Mouse (Mus musculus): ENCODE results near the gene Npas2. TPM values are rescaled to one million over a fixed set of nuclear protein-coding genes. Genes with fewer than 3 reads are reported as not detected.

Gene Npas2
- polyA plus RNA-seq, 1 experiment = 21.1 TPM

DNA sequence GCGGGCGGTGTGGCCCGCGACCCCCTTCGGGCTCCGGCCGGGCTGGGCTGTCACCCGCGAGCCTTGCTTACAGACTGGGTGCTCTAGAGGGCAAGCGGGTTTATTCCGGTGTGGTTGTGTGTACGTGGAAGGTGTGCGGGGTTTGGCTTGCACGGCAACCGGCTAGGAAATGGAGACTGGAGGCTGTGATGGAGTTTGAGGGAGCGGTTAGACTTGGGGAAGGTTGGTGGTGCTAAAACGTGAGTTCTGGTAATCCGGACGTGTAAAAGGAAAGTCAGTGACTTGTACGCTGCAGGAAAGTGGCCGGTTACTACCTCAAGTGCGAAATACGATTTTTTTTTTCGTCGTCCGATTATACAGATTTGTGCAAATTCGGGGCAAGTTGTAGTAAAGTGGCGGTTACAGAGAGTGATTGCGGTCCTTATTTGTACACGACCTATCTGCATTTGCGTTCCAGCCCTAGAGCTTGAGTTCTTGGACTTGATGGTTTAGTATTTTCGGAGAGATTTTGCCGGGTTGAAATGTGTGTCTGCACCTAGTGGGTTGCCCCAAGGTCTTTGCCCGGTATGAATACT lies 174.8 kb downstream of the Npas2 start:
- DNase-seq (ENCODE audit: extremely low spot score in 1 of 2, low spot score in 1 of 2) = peak in 1 of 2 experiments; percentile 27

DNA sequence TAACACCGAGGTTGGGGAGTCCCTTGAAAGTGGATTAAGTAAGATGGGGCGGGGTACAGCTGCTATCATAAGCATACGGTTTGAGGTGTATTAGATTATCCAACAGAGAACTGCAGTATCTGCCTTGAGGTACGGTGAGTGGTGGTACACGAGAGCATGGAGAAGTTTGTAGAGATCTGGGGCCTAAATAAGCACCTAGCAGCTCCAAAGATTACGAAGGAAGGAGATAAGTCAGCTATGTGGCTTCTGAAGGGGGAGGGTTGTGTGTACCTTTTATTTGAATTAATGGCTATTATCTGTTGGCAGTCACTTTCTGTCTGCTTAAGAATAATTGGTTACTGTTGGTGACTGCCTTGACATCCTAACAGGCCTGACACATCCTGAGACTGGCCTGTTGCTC lies 176.9 kb downstream of the Npas2 start:
- DNase-seq (ENCODE audit: extremely low spot score in 1 of 2, low spot score in 1 of 2) = no peak

DNA sequence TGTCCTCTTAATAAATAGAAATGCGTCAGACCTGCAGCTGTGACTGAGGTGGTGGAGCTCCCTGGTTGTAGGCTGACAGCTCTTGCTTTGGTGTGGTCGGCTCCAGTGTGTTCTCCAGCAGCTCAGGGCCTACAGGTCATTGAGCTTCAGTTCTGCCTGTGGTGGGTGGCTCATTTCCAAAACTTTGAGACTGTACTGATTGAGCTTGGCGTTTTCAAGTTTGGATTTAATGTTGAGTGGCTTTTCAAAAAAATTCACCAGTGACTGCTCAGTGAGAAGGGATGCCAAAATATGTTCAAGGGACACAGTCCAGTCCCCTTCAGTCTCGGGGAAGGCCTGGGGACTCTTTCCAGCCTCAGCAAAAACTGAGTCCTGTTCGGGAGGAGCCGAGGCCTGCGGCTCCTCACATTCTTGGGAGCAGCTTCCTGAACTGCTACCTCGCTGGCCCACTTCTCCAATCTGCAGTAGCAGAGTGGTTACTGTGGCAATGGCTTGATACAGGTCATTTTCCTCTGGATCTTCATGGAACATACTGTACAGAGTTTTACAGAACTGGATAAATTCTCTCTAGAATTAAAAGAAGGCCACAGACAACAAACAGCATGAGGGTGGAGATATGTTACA lies 178.8 kb downstream of the Npas2 start:
- DNase-seq (ENCODE audit: extremely low spot score in 1 of 2, low spot score in 1 of 2) = no peak

DNA sequence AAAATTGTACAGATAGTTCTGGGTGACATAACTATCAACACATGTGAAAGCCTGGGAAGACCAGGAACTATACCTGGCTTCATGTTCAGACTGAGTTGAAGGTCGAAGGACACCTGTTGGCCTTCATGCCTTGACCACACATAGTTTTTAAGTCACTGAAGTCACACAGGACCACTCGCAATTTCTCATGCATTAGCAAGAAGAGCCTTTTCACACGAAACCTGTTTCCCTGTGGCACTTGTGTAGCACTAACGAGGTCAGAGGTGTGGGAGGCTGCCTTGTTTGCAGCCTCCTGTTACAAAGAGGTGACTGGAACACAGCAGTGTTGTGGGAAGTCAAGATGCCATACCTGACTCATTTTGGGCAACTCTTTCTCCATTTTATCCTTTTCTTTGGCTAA lies 179.8 kb downstream of the Npas2 start:
- DNase-seq (ENCODE audit: extremely low spot score in 1 of 2, low spot score in 1 of 2) = no peak

DNA sequence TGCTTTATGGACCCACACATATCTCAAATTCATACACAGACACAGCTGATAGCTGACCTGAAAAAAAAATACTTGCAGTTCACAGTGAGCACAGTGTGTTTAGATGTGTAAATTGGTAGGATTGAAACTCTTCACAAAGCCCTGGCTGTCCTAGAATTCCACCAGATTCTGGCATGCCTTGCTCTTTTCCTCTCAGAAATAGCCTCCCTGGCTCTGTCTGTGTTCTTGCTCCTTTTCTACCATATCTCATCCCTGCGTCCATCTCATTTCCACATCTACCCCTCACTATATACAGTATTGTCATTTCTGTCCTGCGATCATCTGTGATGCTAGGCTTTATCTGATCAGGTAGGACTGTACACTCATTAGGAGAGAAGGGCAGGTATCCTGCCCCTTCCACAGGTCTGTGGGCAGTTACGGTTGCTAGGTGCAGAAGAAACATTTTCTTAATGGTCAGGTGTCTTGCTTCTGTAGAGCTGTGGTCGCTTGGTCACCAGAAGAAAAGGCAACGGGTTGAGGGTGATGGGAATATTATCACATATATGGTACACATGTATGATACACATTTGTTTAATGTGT lies 180.8 kb downstream of the Npas2 start:
- DNase-seq (ENCODE audit: extremely low spot score in 1 of 2, low spot score in 1 of 2) = no peak

DNA sequence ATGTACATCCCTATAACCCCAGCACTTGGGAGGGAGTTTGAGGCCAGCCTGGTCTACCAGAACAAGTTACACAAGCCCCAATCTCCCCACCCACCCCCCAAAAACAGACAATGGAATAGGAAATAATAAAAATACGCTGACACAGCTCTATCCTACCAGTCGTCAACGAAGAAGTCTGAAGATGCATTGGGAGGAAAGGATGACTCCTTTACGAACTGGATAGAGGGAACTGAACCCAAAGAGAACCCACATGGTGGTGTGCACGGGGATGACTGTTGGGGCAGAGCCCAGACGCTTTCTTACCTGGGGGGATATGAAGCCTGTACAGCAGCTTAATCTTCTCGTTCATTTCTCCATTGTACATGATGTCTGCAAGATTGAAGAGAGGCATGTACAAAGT lies 182.6 kb downstream of the Npas2 start:
- DNase-seq (ENCODE audit: extremely low spot score in 1 of 2, low spot score in 1 of 2) = no peak

DNA sequence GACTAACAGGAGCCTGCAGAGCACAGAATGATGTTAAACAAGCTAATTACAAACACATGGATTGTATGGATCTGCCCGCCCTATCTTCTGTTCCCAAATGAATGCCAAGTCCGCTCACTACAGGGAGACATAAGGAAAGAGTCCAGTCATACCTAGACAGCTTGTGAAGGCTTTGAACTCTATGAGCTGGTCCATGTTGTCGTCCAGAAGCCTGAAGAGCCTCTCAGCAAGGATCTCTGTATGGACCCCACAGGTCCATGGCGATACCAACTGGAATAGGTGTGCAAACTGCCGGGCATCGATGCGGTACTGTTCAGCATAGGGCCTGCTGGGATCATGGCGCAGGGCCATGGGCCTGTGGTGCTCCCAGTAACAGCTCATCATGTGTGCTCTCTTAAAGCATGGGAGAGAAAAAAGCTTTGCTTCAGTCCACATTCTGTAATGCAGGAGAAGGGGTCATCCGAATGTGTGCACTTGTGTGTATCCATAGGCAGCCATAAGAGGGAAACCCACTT lies 183.3 kb downstream of the Npas2 start:
- no peak for DNase-seq (ENCODE audit: extremely low spot score in 1 of 2, low spot score in 1 of 2)

DNA sequence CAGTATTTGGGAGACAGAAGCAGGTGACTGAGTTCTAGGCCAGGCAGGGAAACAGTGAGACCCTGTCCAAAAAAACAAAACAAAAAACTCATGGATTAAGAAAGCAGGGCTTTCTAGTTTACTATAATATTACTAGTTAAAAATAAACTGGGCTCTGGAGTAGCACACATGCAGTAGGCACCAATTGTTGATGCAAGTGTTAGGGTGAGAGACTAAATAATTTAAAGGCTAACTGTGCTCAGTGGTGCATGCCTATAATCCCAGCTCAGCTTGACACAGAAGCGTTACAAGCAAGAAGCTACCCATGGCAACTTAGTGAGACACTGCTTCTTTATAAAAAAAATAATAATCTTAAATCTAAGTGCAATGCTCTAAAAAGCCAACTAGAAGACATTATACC lies 185.0 kb downstream of the Npas2 start:
- no peak for DNase-seq (ENCODE audit: extremely low spot score in 1 of 2, low spot score in 1 of 2)

DNA sequence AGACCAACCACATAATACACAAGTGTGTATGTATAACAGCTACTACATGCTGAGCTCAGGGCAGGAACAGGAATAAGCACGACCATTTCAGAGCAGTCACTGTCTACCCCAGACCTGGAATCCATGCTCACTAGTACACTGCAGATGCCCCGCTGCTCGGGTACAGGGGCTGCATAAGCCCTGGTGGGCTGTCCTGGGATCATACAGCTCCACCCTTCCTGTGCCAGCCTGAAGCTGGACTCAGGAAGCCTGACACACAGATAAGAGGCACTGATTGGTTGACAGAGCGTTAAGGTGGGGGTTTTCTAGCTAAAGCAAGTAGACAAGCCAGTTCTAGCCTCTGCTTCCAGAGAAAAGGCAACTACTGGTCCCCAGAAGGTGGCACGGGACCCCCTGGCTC lies 185.5 kb downstream of the Npas2 start:
- no peak for DNase-seq (ENCODE audit: extremely low spot score in 1 of 2, low spot score in 1 of 2)

DNA sequence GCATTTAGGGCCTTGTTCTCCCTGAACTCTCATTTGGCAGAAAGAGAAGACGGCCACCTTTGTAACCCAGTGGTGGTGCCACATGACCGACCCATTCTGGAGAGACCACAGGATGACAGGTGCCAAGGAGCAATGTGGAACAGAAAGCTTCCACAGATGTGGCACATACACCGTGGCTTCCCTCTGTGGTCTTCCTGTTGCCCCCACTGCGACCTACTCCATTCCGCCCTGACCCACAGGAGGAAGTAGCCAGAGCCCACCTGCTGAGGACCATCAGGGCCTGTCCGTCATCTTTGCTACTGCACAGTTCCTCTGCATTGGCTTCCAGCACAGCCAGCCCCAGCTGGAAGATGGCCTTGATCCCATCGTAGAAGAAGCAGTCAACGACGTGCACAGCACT lies 187.5 kb downstream of the Npas2 start:
- no peak for DNase-seq (ENCODE audit: extremely low spot score in 1 of 2, low spot score in 1 of 2)

DNA sequence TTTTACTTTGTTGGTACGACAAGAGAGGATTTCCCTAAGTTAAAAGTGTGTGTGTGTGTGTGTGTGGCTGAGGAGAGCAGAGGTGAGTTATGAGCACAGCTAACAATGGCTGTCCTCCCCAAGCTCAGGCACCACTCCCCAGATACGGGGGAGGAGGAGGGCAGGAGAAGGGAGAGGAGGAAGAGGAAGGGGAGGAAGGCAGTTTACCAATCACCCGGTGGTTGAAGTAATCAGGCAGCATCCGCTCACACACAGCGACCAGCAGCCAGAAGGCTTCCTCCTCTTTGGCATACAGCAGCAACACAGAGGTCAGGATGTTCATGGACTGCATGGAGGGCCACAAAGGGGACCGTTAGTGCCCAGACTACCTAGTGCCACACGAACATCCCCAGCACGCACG lies 191.4 kb downstream of the Npas2 start:
- no peak for DNase-seq (ENCODE audit: extremely low spot score in 1 of 2, low spot score in 1 of 2)

DNA sequence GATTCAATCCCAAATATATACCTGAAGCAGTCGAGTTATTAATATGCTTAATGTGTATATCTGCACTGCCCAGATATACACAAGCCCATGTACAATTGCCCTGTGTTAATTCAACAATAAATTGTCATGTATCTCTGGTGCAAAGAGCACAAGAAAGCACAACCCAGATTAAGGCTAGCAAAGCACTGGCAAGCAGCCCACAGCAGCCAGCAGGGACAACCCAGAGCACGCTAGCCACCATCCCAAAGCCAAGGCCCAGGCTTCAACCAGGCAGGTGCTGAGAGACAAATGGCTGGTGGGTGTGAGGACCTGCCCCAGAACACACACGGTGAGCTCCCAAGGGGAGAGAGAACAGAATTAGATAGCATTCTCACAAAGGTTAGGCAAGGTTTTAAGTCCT lies 192.9 kb downstream of the Npas2 start:
- DNase-seq (ENCODE audit: extremely low spot score in 1 of 2, low spot score in 1 of 2) = no peak

DNA sequence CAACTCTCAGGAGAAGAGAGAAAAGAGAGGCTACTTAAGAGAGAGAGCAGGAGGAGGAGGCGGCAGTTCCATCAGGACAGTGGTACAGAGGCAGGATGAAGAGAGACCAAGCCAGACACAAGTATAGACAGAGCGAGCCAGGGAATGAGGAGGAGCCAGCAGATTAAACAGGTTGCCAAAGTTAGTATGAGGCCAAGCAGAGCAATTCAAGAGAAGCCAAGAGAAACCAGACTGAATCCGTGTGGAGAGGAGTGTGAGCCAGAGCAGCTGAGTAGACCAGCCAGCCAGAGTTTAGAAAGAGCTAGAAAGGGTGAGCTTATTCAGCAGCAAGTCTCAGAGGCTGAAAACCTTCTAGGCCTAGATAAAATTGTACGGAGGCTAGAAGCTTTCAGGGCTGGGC lies 194.0 kb downstream of the Npas2 start:
- DNase-seq (ENCODE audit: extremely low spot score in 1 of 2, low spot score in 1 of 2) = no peak

DNA sequence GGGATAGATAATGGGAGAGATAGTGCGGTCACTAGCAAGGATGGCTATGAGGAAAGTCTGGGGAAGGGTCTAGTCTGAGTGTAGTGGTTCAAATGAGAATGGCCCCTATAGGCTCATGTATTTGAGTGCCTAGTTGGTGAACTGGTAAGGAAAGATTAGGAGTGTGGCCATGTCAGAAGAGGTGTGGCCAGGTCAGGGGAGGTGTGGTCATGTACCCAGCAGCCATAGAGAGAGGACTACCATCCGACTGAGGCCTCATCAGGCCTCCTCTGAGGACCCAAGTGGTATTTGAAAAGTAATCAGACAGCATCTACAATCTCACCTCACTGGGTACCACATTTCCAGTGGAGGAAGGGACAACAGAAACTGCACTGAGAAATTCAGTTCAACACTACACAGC lies 194.6 kb downstream of the Npas2 start:
- no peak for DNase-seq (ENCODE audit: extremely low spot score in 1 of 2, low spot score in 1 of 2)

DNA sequence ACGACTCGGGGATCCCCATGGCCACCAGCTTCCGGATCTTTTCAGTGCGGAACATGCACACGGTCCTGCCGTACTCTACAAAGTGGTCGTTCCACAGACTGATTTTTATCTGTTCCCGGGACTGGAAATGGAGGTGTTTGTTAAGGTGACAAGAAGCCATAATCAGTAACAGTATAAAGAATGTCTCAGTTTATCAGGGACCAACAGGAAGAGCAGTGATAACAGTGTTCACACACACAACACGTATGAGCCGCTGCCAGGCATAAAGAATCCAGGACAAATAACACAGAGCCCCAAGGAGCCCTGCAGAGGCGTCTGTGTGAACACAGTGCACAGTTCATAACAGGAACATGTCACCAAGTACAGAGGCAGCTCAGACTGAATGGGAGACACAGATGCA lies 195.8 kb downstream of the Npas2 start:
- no peak for DNase-seq (ENCODE audit: extremely low spot score in 1 of 2, low spot score in 1 of 2)

DNA sequence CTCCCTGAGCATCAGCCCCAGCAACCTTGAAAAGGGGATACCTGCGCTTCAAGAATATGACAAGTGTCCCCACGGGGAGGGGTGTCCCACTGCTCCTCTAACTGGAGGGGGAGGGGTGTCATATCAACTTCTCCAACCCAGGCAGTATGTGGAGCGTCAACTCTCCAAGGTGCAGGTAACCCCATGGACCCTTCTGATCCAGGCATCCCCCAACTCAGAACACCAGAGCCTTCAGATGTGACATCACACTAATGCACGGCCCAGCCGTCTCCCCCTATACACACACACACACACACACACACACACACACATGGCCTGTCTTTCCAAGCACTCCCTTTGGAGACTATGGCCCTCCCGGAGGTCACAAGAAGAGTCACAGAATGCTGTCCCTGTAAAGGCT lies 198.1 kb downstream of the Npas2 start:
- no peak for DNase-seq (ENCODE audit: extremely low spot score in 1 of 2, low spot score in 1 of 2)

DNA sequence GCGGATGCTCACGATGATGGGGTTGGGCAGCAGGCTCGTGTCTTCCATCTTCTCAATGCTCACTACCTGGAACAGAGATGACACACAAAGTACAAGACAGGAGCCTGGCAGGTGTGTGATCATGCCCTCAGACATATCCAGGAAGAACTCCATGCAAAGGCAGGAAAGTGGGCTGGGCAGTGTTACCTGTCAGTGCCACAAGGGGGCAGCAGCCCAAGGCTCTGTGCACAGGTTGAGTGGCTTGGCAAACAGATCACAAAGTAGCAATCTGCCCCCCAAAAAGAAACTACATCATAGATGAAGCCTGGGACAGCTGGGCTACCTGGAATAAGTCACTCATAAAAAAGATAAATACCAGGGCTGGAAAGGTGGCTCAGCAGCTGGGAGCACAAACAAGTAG lies 198.7 kb downstream of the Npas2 start:
- peak; percentile 40 to 90 for DNase-seq (ENCODE audit: extremely low spot score in 1 of 2, low spot score in 1 of 2)

DNA sequence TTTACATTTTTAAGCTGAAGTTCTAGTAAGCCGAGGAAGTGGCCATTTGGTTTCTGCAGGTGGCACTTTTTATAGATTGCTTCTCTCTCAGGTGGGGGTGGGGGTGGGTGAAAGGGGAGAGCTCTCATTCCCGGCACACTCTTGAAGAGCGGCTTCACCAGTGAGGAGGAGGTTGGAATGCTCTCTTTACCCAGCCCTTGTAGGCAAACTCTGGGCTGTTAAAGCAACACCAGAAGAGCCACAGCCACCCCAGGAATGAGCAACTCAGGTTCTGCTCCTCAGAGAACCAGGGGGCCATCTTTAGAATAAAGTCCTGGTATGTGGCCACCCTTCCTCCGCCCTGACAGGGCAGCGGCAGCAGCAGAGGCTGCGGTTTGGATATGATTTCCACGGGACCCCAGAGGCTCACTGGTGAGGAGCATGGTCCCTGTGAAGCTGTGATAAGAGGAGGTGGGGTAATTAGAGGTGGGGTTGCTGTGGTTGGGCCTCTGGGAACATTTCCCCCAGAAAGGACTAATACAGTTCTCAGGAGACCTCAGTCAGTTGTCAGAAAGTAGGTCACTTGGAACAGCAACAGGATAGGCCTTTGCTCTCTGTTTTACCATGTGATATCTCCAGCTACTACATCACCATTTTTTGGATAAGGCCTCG lies 199.8 kb downstream of the Npas2 start:
- no peak for DNase-seq (ENCODE audit: extremely low spot score in 1 of 2, low spot score in 1 of 2)

DNA sequence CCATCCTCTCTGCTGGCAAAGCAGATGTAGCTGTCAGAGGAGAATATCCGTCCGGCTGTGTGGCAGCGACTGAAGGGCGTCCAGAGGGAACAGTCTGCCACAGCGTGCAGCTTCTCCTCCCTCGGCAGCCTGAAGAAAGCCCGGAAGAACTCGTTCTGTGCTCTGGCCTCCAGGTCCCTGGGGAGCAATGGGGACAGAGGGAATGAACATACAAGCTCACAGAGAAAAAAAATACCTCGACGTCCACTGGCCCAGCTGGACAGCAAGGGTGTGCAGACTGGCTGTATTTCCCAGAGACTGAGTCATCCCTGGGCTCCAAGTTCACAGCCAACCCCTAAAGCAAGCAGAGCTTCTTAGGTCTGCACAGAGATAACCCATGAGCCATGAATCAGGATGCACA lies 200.6 kb downstream of the Npas2 start:
- no peak for DNase-seq (ENCODE audit: extremely low spot score in 1 of 2, low spot score in 1 of 2)

DNA sequence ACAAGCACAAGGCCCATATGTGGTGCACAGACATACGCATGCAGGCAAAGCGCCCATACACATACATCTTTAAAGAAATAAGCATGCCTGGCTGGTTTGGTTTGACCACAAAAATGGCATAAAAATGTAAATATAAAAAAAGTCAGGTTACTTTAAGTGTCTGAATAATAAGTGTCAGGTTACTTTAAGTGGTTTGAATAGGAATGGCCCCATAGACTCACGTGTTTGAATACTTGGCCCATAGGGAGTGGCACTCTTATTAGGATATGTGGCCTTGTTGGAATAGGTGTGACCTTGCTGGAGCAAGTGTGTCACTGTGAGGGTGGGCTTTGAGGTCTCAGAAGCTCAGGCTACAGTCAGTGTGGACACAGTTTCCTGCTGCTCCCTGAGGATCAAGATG lies 201.1 kb downstream of the Npas2 start:
- DNase-seq (ENCODE audit: extremely low spot score in 1 of 2, low spot score in 1 of 2) = no peak

DNA sequence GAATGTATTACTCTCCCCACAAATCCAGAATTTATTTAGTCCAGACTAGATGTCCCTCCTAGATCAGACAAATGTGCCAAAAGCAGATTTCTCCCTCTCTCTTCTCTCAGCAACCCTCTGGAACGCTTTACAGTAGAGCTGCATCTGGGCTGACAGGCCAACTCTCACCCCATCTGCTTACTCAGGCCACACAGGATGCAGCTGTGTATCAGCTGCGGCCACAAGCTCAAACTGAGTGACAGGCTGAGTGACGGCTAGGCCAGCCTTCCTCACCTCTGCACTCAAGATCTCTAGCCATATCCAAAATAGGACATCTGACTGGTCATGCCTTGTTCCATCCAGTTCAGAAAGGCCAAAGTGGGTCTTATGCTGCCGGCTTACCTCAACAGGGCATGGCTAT lies 202.8 kb downstream of the Npas2 start:
- no peak for DNase-seq (ENCODE audit: extremely low spot score in 1 of 2, low spot score in 1 of 2)

DNA sequence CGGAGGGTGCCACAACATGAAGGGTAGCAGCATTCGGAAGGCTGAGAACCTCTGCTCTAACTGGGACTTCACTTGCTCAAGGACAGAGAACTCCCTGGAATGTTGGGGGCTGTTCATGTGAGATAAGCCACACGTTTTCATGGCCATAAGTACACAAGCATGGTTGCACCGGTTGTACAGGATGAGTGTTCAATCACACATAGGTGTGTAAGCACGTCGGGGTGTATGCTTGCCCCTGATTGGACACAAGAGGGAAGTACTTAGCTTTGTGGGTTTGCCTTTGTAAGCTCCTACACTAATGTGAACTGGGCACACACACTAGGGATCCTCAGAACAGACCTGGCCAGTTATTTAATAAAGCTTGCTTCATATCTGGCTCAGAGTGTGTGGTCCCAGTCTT lies 204.8 kb downstream of the Npas2 start:
- no peak for DNase-seq (ENCODE audit: extremely low spot score in 1 of 2, low spot score in 1 of 2)

Data from frontal cortex, adult 2 months (tissue).